Mouse (Mus musculus) adrenal gland, postnatal 25 days (tissue): ENCODE results near the gene Setd1a. TPM values are rescaled to one million over a fixed set of nuclear protein-coding genes. Genes with fewer than 3 reads are reported as not detected.
"Not testable (repeated sequence)": the region's sequence is repeated elsewhere in the genome, so short reads cannot be mapped to it uniquely, and the experiment has no call there.

Source experiments
- DNase-seq: peaks from one replicate; pipeline ENCODE4 v3.0.0; 2021; ENCODE audit warnings: mixed read lengths
- long read RNA-seq: library from polyadenylated mRNA; stranded (forward); transcript quantifications from one replicate; pipeline ENCODE4 v2.0.0, GENCODE M21; 2021
- total RNA-seq: library from RNA; stranded (reverse); gene quantifications from 2 replicates; pipeline ENCODE4 v1.2.3, GENCODE M21; 2021

Gene Setd1a
- total RNA-seq = 36.9 and 49.8 TPM in 2 replicates
- long read RNA-seq, partial matches to known transcripts = 7 of 7 reads
- long read RNA-seq, other reads (novel, unspliced or antisense) = 0 of 7 reads

GRCm38 (mm10) chr7:127776426-127776825 lies at the start of gene Setd1a:
Setd1a (plus strand) TSS chr7:127776670.
- peak; percentile 92 for DNase-seq

- no peak for DNase-seq
These were observed 48.6 kb upstream of the Setd1a start for GRCm38 (mm10) chr7:127727898-127728297.

- DNase-seq = no peak
These were observed 46.3 kb upstream of the Setd1a start for GRCm38 (mm10) chr7:127730170-127730569.

- DNase-seq = not testable (repeated sequence)
These were observed 44.4 kb upstream of the Setd1a start, which contains the start of gene Ctf2 for GRCm38 (mm10) chr7:127732066-127732465. Ctf2 (minus strand) TSS chr7:127732166.

GRCm38 (mm10) chr7:127744366-127745045 lies 32.0 kb upstream of the Setd1a start, which contains the start of gene Fbxl19:
Fbxl19 (plus strand) TSS chr7:127744543.
- peak; percentile 81 for DNase-seq

- peak; percentile 82 for DNase-seq
These were observed 31.2 kb upstream of the Setd1a start for GRCm38 (mm10) chr7:127745251-127745651.

GRCm38 (mm10) chr7:127745652-127746493 lies 30.6 kb upstream of the Setd1a start:
- DNase-seq = peak; percentile 86

GRCm38 (mm10) chr7:127746494-127747491 lies 29.7 kb upstream of the Setd1a start:
- DNase-seq = no peak

- no peak for DNase-seq
These were observed 28.8 kb upstream of the Setd1a start for GRCm38 (mm10) chr7:127747559-127748234.

GRCm38 (mm10) chr7:127748235-127748560 lies 28.3 kb upstream of the Setd1a start:
- no peak for DNase-seq

- no peak for DNase-seq
These were observed 26.0 kb upstream of the Setd1a start for GRCm38 (mm10) chr7:127750131-127751127.

- no peak for DNase-seq
These were observed 24.9 kb upstream of the Setd1a start for GRCm38 (mm10) chr7:127751619-127752018.

GRCm38 (mm10) chr7:127752069-127752468 lies 24.4 kb upstream of the Setd1a start:
- no peak for DNase-seq

- no peak for DNase-seq
These were observed 23.3 kb upstream of the Setd1a start for GRCm38 (mm10) chr7:127753158-127753557.

GRCm38 (mm10) chr7:127753741-127754140 lies 22.7 kb upstream of the Setd1a start:
- no peak for DNase-seq

- DNase-seq = no peak
These were observed 16.8 kb upstream of the Setd1a start for GRCm38 (mm10) chr7:127759716-127760115.

GRCm38 (mm10) chr7:127760478-127760877 lies 16.0 kb upstream of the Setd1a start:
- DNase-seq = no peak

GRCm38 (mm10) chr7:127761026-127761425 lies 15.4 kb upstream of the Setd1a start:
- DNase-seq = peak; percentile 67

GRCm38 (mm10) chr7:127763642-127764041 lies 12.8 kb upstream of the Setd1a start:
- DNase-seq = no peak

GRCm38 (mm10) chr7:127765756-127766155 lies 10.7 kb upstream of the Setd1a start:
- DNase-seq = no peak
